Comparison of ENCODE assay signal across 22 mouse cellular contexts in the genomic region with DNA sequence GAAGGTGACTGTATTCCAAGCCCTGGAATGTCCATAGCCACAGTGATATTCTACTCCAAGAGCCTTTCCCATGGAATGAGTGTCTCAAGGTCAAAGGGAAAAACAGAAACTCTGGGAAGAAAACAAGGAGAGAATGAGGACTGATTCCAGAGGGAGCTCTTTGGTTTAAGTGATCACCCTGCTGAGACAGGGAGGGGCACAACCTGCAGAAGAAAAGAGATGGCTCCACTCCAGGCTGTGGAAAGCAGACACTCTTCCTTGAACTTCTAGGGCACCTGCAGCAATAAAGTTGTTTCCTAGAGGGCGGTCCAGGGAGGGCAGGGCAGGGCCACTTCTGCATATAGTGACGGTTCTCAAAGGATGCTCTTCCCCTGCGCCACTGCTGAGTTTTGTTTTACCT. TPM values are rescaled to one million over a fixed set of nuclear protein-coding genes. Genes with fewer than 3 reads are reported as not detected.
A peak's percentile ranks its signal among the peaks of the same experiment; 100 is the strongest.
DNase-seq lines count a peak whose midpoint lies in the region; ATAC-seq and TF ChIP-seq lines count a peak whose summit lies in the region.
"Had no signal": no experiment of that assay in that cellular context is flagged by ENCODE, and none has a peak within 500 bp of the region (broad histone marks: within the 10 kb centered on the region; RNA-seq: fewer than 3 reads in every experiment).

No protein-coding gene starts in this region.

- H3K27ac ChIP-seq in kidney, adult 2 months (ENCODE audit: insufficient read depth, low read depth, low read length): peak overlapping the region; percentile 76
- H3K27ac ChIP-seq in ES-E14 (ENCODE audit: insufficient read depth, low read depth, low read length, poor library complexity, severe bottlenecking): no peak overlapping the region
- H3K27ac ChIP-seq in intestine, embryonic 16.5 days (ENCODE audit: low read length): peak overlapping the region; percentile 65
- H3K27ac ChIP-seq: embryonic facial prominence, embryonic 13.5 days; forebrain, embryonic 15.5 days; heart, embryonic 10.5 days; hindbrain, embryonic 12.5 days; limb, embryonic 12.5 days; liver, embryonic 12.5 days; neural tube, embryonic 15.5 days had no signal

- no peak overlapping the region for H3K4me2 ChIP-seq in intestine, embryonic 16.5 days (ENCODE audit: low read depth, low read length)
- H3K4me2 ChIP-seq: embryonic facial prominence, embryonic 13.5 days; forebrain, embryonic 15.5 days; hindbrain, embryonic 12.5 days; limb, embryonic 12.5 days; liver, embryonic 12.5 days; lung, embryonic 14.5 days; neural tube, embryonic 15.5 days had no signal

- DNase-seq in kidney, adult 2 months: peak; percentile 49
- DNase-seq in kidney, adult 9 months: no peak
- DNase-seq in ES-E14 (ENCODE audit: low read depth, low spot score): peak; percentile 54
- DNase-seq in skeletal muscle tissue, adult 2 months (ENCODE audit: low read depth, low spot score): peak; percentile 9
- DNase-seq in right cerebral cortex, postnatal 4 days: no peak
- DNase-seq: adrenal gland, adult 8-10 months; cerebellum, postnatal 14 days; gastrocnemius, postnatal 36 days; lung, embryonic 14.5 days; lung, postnatal 36 days; right cerebral cortex, postnatal 25 days; thymus, postnatal 14 days had no signal

- no peak overlapping the region for H3K9ac ChIP-seq in ES-E14 (ENCODE audit: insufficient read depth, low read depth, low read length, poor library complexity, severe bottlenecking)
- H3K9ac ChIP-seq in intestine, embryonic 16.5 days (ENCODE audit: low read depth, low read length): no peak overlapping the region
- H3K9ac ChIP-seq: embryonic facial prominence, embryonic 13.5 days; forebrain, embryonic 15.5 days; hindbrain, embryonic 12.5 days; limb, embryonic 12.5 days; liver, embryonic 12.5 days; lung, embryonic 14.5 days; neural tube, embryonic 15.5 days had no signal

- 70% methylated on average over 3 of the region's 3 CpGs for WGBS in kidney, adult 2 months
- WGBS in intestine, embryonic 16.5 days: 42% methylated on average over 3 of the region's 3 CpGs

- no peaks in the 10 kb centered on the region for H3K36me3 ChIP-seq in kidney, adult 2 months (ENCODE audit: control insufficient read depth, insufficient read depth, low read length)
- H3K36me3 ChIP-seq in ES-E14 (ENCODE audit: control insufficient read depth, insufficient read depth, low read length, poor library complexity, severe bottlenecking): no peaks in the 10 kb centered on the region
- no peaks in the 10 kb centered on the region for H3K36me3 ChIP-seq in intestine, embryonic 16.5 days (ENCODE audit: control insufficient read depth, insufficient read depth, low read length)
- H3K36me3 ChIP-seq: embryonic facial prominence, embryonic 13.5 days; forebrain, embryonic 15.5 days; heart, embryonic 10.5 days; hindbrain, embryonic 12.5 days; limb, embryonic 12.5 days; liver, embryonic 12.5 days; neural tube, embryonic 15.5 days had no signal

- no peak for TF ChIP-seq POLR2A in kidney, adult 2 months (IDR thresholded peaks at IDR 0.05; ENCODE audit: low read depth, low read length)

- TF ChIP-seq CTCF in kidney, adult 2 months (conservative IDR thresholded peaks at IDR 0.05; ENCODE audit: insufficient read depth, insufficient read length, low read depth, low read length): no peak

- no peaks in the 10 kb centered on the region for H3K9me3 ChIP-seq in ES-E14 (ENCODE audit: control insufficient read depth, insufficient read depth, low read depth, low read length)
- H3K9me3 ChIP-seq in intestine, embryonic 16.5 days (ENCODE audit: control insufficient read depth, low read length): no peaks in the 10 kb centered on the region
- H3K9me3 ChIP-seq: embryonic facial prominence, embryonic 13.5 days; forebrain, embryonic 15.5 days; heart, embryonic 10.5 days; hindbrain, embryonic 12.5 days; limb, embryonic 12.5 days; liver, embryonic 12.5 days; neural tube, embryonic 15.5 days had no signal

- no peaks in the 10 kb centered on the region for H3K27me3 ChIP-seq in kidney, adult 2 months (replicated peaks; ENCODE audit: control insufficient read depth, insufficient read depth, low read length)
- no peaks in the 10 kb centered on the region for H3K27me3 ChIP-seq in intestine, embryonic 16.5 days (replicated peaks; ENCODE audit: control insufficient read depth, insufficient read depth, low read length)
- H3K27me3 ChIP-seq: embryonic facial prominence, embryonic 13.5 days; limb, embryonic 12.5 days; neural tube, embryonic 15.5 days had no signal

- peak; percentile 36; the same call in 1 of the 2 replicates for ATAC-seq in intestine, embryonic 16.5 days
- ATAC-seq in inflammation-experienced regulatory T-cells, adult 6 months: no peak
- ATAC-seq: forebrain, embryonic 15.5 days; liver, embryonic 12.5 days; midbrain, embryonic 16.5 days had no signal

- in situ Hi-C loops in ES-E14 (cut with MboI; ENCODE audit: low sequenced_read_pairs in 2 of 2, unreplicated experiment in 2 of 2): no loop called here

- H3K4me1 ChIP-seq in kidney, adult 2 months (ENCODE audit: control insufficient read depth, insufficient read depth, low read length): peaks cover 33% of the 10 kb centered on the region
- peaks cover 7 to 13% of the 10 kb centered on the region in 2 experiments for H3K4me1 ChIP-seq in ES-E14 (ENCODE audit: control insufficient read depth in 2 of 2, insufficient read depth in 2 of 2, low read length in 2 of 2, poor library complexity in 1 of 2)
- peaks cover 14% of the 10 kb centered on the region for H3K4me1 ChIP-seq in intestine, embryonic 16.5 days (ENCODE audit: control insufficient read depth, insufficient read depth, low read length)

- H3K4me3 ChIP-seq in kidney, adult 2 months (ENCODE audit: insufficient read depth, low read depth, low read length): no peak overlapping the region
- no peak overlapping the region for H3K4me3 ChIP-seq in ES-E14 (ENCODE audit: insufficient read depth in 1 of 2, low read depth in 1 of 2, low read length in 2 of 2, poor library complexity in 1 of 2, severe bottlenecking in 1 of 2)
- no peak overlapping the region for H3K4me3 ChIP-seq in intestine, embryonic 16.5 days (ENCODE audit: low read length)
- H3K4me3 ChIP-seq: embryonic facial prominence, embryonic 13.5 days; forebrain, embryonic 15.5 days; heart, embryonic 10.5 days; hindbrain, embryonic 12.5 days; limb, embryonic 12.5 days; liver, embryonic 12.5 days; neural tube, embryonic 15.5 days had no signal

TF ChIP-seq in ES-E14, 5 proteins besides CTCF, POLR2A, EP300 and RAD21:
- TF ChIP-seq CHD2 (IDR thresholded peaks at IDR 0.05; ENCODE audit: low read depth, low read length) (no peak), ZC3H11A (IDR thresholded peaks at IDR 0.05; ENCODE audit: borderline replicate concordance, low read depth, low read length) (no peak), MAFK (IDR thresholded peaks at IDR 0.05; ENCODE audit: insufficient read depth, low read depth, low read length) (no peak), HCFC1 (IDR thresholded peaks at IDR 0.05; ENCODE audit: borderline replicate concordance, insufficient read depth, low read length) (no peak), ZNF384 (IDR thresholded peaks at IDR 0.05; ENCODE audit: low read depth, low read length) (no peak)

RNA-seq across cellular contexts. Expression of a gene that starts 45.6 kb away (rescaled TPM):
- 20.6 and 22.0 TPM in 2 replicates for polyA plus RNA-seq in kidney, adult 2 months (2012; rRNA removed)
- total RNA-seq in ES-E14 (2012; rRNA removed): 9.2 and 13.7 TPM in 2 replicates
- polyA plus RNA-seq in intestine, embryonic 16.5 days (2015; fragmentation: Nextera tagmentation; extraction: Ambion mirVana): 5.8 and 6.5 TPM in 2 replicates
- 10 to 100 TPM; 11.1 to 14.1 (median 12.2) TPM for polyA plus RNA-seq in inflammation-experienced regulatory T-cells, adult 6 months (2017; shearing (Covaris generic))

Comparison
In these comparisons a context has a peak if more than half of its experiments do, and no peak if none do; other contexts are left out.
1. DNase-seq: peak in kidney, adult 2 months (single experiment), ES-E14 (single experiment) and skeletal muscle tissue, adult 2 months (single experiment); none in kidney, adult 9 months (single experiment) and right cerebral cortex, postnatal 4 days (single experiment).